Mouse (Mus musculus) layer of hippocampus, adult 11-12 months (tissue): Measurements from ENCODE around the gene Nup85.

ENCODE experiments used
- DNase-seq: peaks from one replicate; pipeline ENCODE4 v3.0.0; 2022; ENCODE audit warnings: low spot score

Nup85 gene

GRCm38 (mm10) chr11:115613138-115613945 lies 49.1 kb downstream of the Nup85 start:
- no peak for DNase-seq

DNA sequence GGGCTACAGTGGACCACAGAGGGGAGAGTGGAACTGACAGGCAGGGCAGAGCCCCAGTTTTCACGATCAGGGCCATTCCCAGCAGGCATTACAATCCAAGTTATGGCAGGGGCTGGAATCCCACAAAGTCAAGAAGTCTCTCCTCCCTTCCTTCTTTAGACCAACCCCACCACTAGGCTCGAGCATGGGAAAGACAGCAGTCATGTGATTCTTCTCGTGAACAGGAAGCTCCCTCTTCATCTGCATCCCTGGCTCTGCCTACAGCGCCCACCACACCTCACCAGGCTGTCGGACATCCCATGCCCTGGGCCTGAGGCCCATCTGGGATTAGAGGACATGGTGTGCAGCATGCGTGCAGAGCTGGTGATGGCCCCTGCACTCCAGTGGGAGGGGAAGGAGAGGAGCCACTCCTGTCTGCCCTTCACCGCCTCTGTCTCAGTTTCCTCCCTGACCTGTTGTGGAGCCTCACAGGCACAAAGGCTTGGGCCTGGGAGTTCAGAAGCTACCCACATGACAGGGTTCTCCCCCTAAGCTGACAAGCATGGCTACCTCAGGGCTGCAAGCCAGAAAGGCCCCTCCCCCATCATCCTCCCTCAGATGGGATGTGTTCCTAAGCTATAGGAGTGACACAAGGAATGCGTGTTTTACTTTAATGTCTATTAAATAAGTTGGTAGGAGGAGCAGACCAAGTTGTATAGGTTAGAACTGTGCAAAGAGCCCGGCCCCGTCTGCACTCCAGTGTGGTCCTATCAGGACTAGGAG lies 50.3 kb downstream of the Nup85 start:
- DNase-seq: no peak

DNA sequence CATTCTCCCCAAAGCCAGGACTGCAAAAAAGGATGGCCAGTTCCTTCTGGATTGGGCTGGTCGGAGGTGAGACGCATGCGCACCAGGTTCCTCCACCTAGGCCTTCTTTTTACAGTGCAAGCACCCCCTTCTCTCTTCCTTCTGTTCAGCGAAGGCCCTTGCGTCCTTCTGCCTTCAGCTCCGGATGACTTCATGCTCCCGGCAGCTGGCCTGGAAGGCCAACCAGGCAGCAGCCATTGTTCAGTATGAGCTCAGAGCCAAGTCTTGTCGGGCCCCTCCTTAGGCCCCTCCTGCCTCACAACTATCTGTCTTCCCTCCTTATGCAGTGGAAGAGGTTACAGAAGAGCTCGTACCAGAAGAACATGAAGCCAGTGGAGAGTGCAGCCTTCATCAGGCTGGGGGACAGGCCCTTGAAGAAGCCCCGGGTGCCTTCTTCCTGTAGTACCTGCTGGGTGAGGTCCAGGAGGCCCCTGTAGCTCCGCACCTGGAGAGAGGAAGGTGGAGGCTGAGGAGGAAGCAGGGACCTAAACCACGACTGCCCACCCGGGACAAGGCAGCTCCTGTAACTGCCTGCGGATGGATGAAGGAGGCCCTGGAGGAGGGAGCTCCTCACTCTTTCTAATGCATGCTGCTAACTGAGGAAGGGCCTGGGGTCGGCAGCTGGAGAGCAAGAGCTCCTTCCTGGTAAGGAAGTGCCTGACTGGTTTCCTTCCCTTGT lies 51.0 kb downstream of the Nup85 start:
- no peak for DNase-seq

DNA sequence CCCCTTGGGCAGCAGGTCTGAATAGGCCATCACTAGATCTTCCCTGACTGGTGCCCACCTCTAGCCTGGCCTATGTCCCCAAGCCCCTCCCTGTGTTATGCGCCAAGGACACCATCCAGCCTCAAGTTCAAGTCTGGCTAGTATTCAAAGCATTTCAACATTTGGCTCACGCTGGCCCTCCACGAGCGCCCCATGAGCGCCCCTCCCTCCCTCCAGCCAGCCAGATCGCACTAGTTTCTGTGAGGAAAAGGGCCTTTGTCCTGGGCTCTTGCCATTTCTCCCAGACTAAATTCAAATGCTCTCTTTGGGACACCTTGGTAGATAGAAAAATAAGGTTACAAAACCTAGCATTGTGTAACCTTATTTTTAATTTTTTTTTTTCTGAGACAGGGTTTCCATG lies 51.6 kb downstream of the Nup85 start:
- no peak for DNase-seq

DNA sequence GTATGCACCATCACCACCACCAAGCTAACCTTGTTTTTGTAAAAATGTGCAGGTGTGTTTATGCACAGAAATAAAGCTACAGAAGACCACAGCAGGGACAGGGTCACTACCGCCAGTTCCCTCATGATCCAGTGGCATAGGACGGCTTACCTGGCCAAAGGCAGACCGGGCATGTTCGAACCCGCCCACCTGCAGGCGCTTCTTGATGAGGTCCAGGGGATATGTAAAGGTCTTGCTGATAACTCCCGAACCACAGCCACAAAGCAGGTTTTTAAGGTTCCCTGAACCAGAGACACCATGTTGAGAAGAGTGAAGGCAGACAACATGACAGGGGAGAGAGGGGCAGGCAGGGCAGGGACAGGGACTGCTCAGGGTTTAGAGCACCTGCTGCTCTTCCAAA lies 52.1 kb downstream of the Nup85 start:
- no peak for DNase-seq

- no peak for DNase-seq
These were observed 52.7 kb downstream of the Nup85 start for GRCm38 (mm10) chr11:115616893-115617292.

- DNase-seq: no peak
These were observed 53.8 kb downstream of the Nup85 start for GRCm38 (mm10) chr11:115618001-115618400.

DNA sequence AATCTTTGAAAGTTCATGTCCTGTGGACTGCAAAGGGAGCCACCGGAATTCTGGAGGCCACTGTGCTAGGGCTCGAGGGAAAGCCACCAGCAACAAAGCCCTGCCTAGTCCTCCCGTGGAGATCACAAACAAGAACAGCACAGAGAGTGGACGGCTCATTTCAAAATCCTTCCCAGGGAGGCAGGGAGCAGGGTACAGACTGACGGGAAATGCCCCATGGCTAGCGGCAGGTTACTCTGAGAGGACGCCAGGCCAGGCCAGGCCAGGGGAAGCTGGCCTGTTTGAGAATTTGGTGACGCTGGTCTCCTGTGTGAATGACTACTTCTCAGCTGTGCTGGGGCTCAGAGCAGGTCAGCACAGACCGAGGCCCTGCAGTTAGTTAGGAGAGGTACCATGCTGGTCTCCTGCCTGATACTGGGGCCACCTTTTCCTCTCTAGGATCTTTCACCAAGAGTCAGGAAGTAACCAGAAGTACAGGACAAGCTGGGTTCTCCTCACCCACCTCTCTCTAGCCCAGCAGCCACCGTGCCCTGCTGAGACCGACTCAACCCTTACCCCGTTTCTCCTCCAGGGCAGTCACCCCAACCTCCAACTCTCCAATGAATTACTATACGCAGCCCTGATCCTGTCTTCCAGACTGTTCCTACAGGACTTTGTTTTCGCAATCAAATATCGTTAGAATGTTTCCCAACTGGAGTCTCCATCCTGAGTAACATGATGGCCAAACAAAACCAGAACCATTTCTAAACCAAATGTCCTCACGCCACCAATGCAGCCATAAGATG lies 54.7 kb downstream of the Nup85 start:
- DNase-seq: no peak

- no peak for DNase-seq
These were observed 55.7 kb downstream of the Nup85 start for GRCm38 (mm10) chr11:115619949-115620348.

- DNase-seq: no peak
These were observed 59.3 kb downstream of the Nup85 start for GRCm38 (mm10) chr11:115623487-115624070.

DNA sequence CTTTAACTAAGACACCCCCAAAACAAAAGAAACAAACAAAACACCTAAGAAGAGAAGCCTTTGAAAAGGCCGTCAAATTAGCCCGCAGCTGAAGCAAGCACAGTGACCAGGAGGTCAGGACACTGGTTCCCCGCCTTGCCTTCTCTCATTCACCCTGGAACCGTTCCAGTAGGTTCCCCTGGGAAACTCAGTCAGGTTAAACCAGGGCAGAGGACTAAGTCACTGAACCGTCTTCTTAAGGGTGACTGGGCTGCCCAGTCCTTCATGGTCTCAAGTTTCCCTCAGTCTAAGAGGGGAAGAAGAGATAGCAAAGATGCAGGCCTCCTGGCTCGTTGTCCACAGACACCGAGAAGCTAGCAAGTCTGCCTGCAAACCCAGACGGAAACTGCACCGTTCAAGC lies 61.6 kb downstream of the Nup85 start:
- DNase-seq: no peak

DNA sequence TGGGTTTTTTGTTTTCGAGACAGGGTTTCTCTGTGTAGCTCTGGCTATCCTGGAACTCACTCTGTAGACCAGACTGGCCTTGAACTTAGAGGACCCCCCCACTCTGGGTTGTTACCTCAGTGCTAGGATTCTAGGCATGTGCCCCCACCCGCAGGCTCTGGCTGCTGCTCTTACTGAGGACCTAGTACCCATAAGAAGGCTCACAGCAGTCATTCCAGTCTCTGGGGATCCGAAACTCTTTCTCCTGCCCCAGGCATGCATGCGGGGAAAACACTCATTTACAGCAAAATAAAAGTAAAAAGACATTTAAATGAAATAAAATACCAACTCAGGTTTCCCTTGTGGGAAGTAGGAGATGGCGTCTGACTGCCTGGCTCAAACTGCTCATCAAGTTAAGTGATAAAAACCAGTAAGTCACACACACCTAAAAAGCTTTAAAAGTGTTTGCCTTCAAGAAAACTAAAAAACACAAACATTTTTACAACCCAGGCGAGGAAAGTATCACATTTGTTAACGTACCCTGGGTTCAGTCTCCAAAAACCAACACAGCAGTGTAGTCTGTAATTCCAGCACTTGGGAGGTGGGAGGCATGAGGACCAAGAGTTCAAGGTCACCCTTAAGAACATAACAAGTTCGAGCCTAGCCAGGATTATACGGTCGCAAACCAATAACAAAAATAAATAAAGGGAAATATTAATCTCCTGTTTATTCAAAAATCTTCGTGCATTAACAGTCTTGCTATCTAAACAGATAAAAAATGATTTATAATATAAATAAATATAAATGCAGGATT lies 62.8 kb downstream of the Nup85 start:
- DNase-seq: no peak

DNA sequence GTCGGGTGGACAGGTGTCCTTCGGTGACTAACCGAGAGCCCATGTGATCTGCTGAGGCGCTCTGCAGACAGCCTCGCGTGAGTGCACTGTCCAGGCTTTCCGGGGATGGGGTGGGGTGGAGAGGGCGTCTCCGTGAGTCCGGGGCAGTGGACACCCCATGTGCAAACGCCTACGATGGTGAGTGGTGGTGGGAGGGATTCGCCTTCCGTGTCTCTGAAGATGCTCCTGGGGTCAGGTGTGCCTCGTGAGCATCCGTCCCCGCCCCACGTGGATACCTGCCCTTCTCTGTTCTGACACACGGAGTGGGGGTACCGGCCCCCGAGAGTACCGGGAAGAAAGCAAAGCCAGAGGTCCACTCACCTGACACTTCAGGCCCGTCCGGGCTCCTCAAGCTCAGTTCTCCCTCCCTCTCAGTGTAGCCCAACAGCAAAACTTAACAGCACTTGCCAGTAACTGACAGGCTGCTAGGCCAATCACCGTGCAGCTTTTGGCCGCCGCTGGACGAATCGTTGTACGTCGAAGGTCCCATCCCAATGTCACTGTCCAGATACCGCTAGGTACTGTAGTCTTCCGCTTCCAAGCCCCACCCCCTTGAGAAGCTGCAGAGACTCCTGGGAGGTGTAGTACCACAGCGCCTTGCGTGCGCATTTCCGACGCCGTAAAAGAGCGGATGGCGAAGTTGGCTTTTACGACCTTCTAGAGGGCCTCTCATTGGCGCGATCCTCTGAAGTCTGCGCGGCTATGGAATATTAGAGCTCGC lies 63.7 kb downstream of the Nup85 start, which contains the start of gene Slc25a19:
Gene Slc25a19 (minus strand): TSS at position 591 of the 760 bp plus-strand sequence.
- DNase-seq: peak; percentile 99

DNA sequence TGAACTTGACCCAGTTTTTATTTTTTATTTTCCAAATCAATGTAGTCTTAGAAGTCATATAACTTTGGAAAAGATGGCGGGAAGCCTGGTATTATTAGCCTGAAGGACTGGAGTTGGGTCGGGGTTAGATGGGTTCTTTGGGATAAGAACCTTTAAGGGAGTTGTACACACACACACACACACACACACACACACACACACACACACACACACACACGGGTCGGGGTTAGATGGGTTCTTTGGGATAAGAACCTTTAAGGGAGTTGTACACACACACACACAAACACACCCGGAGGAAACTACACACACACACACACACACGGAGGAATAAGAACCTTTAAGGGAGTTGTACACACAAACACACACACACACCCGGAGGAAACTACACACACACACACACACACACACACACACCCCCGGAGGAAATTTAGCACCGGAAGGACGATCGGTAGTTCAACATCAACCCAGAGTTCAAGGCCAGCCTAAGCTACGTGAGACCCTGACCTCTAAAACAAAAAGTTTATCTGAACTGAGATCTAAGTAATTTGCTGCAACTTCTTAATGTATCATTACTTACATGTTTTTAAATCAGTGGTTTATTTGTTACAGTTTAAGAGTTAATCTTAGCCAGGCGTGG lies 64.3 kb downstream of the Nup85 start:
- no peak for DNase-seq

- DNase-seq: no peak
These were observed 65.7 kb downstream of the Nup85 start for GRCm38 (mm10) chr11:115629734-115630531.

GRCm38 (mm10) chr11:115630532-115631504 lies 66.6 kb downstream of the Nup85 start:
- peak; percentile 71 for DNase-seq

DNA sequence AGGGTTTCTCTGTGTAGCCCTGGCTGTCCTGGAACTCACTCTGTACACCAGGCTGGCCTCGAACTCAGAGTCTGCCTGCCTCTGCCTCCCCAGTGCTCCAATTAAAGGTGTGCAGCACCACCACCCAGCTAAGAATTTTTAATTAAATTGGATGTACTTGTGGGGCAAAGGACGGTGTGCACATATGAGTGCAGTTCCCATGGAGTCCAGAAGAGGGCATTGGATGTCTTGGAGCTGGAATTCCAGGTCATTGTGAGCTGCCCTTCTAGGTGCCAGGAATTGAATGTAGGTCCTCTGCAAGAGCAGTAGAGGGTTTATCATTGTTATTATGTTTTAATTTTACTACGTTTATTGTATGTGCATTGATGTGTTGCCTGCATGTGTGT lies 67.3 kb downstream of the Nup85 start:
- no peak for DNase-seq
